Mouse (Mus musculus): ENCODE measurements around the gene Etfa.

- no peak for TF ChIP-seq EP300 (IDR thresholded peaks at IDR 0.05; ENCODE audit: low read depth)
- TF ChIP-seq CTCF (IDR thresholded peaks at IDR 0.05; ENCODE audit: low read depth) = no peak
Observed at GRCm38 (mm10) chr9:55411154-55411553, 100.9 kb downstream of the Etfa start.

Measured in heart, postnatal 0 days (tissue).